Mouse (Mus musculus) natural killer cell, adult 2 months (primary cell): ENCODE measurements around the gene Sgpp1.
"Not testable (repeated sequence)": the region's sequence is repeated elsewhere in the genome, so short reads cannot be mapped to it uniquely, and the experiment has no call there.

Source experiments
- DNase-seq, 2 experiments: peaks; one replicate each; pipeline ENCODE4 v3.0.0; 2022; ENCODE audit warnings: low spot score in 2 of 2

Gene Sgpp1

GRCm38 (mm10) chr12:75731927-75732443 lies 3.5 kb downstream of the Sgpp1 start:
- no peak for DNase-seq

GRCm38 (mm10) chr12:75731508-75731907 lies 4.0 kb downstream of the Sgpp1 start:
- no peak for DNase-seq

GRCm38 (mm10) chr12:75730458-75730857 lies 5.1 kb downstream of the Sgpp1 start:
- no peak for DNase-seq

- DNase-seq: no peak
Measured at GRCm38 (mm10) chr12:75729876-75730275, 5.7 kb downstream of the Sgpp1 start.

GRCm38 (mm10) chr12:75727333-75728125 lies 8.0 kb downstream of the Sgpp1 start:
- peak; percentile 30 to 33 for DNase-seq

GRCm38 (mm10) chr12:75726349-75726861 lies 9.1 kb downstream of the Sgpp1 start:
- peak in 1 of 2 experiments; percentile 13 for DNase-seq

GRCm38 (mm10) chr12:75724621-75725324 lies 10.8 kb downstream of the Sgpp1 start:
- DNase-seq: no peak

- DNase-seq: no peak
Measured at GRCm38 (mm10) chr12:75723839-75724463, 11.6 kb downstream of the Sgpp1 start.

GRCm38 (mm10) chr12:75721941-75722340 lies 13.6 kb downstream of the Sgpp1 start:
- DNase-seq: no peak

GRCm38 (mm10) chr12:75721006-75721405 lies 14.5 kb downstream of the Sgpp1 start:
- DNase-seq: no peak

- no peak for DNase-seq
Measured at GRCm38 (mm10) chr12:75713596-75713995, 21.9 kb downstream of the Sgpp1 start.

GRCm38 (mm10) chr12:75712905-75713304 lies 22.6 kb downstream of the Sgpp1 start:
- DNase-seq: not testable (repeated sequence)

GRCm38 (mm10) chr12:75710596-75711376 lies 24.7 kb downstream of the Sgpp1 start:
- no peak for DNase-seq

- DNase-seq: no peak
Measured at GRCm38 (mm10) chr12:75709506-75709905, 26.0 kb downstream of the Sgpp1 start.

- DNase-seq: no peak
Measured at GRCm38 (mm10) chr12:75706670-75707069, 28.9 kb downstream of the Sgpp1 start.

GRCm38 (mm10) chr12:75702739-75703122 lies 32.8 kb downstream of the Sgpp1 start:
- DNase-seq: no peak

- no peak for DNase-seq
Measured at GRCm38 (mm10) chr12:75702084-75702738, 33.3 kb downstream of the Sgpp1 start.

GRCm38 (mm10) chr12:75701173-75702083 lies 34.1 kb downstream of the Sgpp1 start:
- DNase-seq: no peak

- DNase-seq: no peak
Measured at GRCm38 (mm10) chr12:75698692-75699091, 36.8 kb downstream of the Sgpp1 start.

GRCm38 (mm10) chr12:75695845-75696244 lies 39.7 kb downstream of the Sgpp1 start:
- not testable (repeated sequence) for DNase-seq
